Mouse (Mus musculus) cortical plate, adult 2 months (tissue): Measurements from ENCODE around the gene Brwd1.

Experiments
- CTCF ChIP-seq: fragments of 200-500 bp; IDR thresholded peaks from 2 replicates; pipeline ENCODE4 v1.5.1; 2011; ENCODE audit warnings: mild to moderate bottlenecking, control low read depth, low read length; ENCODE audit not compliant: insufficient read depth; ENCODE audit errors: extremely low read depth
- POLR2A ChIP-seq: fragments of 200-500 bp; IDR thresholded peaks from 2 replicates; pipeline ENCODE4 v1.6.1; 2011; ENCODE audit warnings: mild to moderate bottlenecking, low read length, control low read depth; ENCODE audit not compliant: insufficient read depth; ENCODE audit errors: extremely low read depth

- TF ChIP-seq CTCF (no peak), POLR2A (no peak)
Observed at GRCm38 (mm10) chr16:96091515-96092504, 9.5 kb upstream of the Brwd1 start.
